Mouse (Mus musculus) urinary bladder, postnatal 4 days (tissue): Measurements from ENCODE around the gene Rfesd.

Source experiments
- DNase-seq, 2 experiments: peaks; one replicate each; pipeline ENCODE4 v3.0.0; 2021 to 2022; ENCODE audit warnings: low spot score in 2 of 2

Rfesd gene

GRCm38 (mm10) chr13:75981901-75982300 lies 36.6 kb downstream of the Rfesd start:
- DNase-seq, result no peak

- DNase-seq, result no peak
Measured at GRCm38 (mm10) chr13:75976649-75977048, 41.9 kb downstream of the Rfesd start.

- no peak for DNase-seq
Measured at GRCm38 (mm10) chr13:75976218-75976617, 42.3 kb downstream of the Rfesd start.

GRCm38 (mm10) chr13:75975629-75976028 lies 42.9 kb downstream of the Rfesd start:
- DNase-seq, result no peak

GRCm38 (mm10) chr13:75974481-75974880 lies 44.0 kb downstream of the Rfesd start:
- no peak for DNase-seq

GRCm38 (mm10) chr13:75966850-75967249 lies 51.7 kb downstream of the Rfesd start, which contains the start of gene Spata9:
TSS of gene Spata9 (plus strand) at chr13:75967150.
- no peak for DNase-seq

- no peak for DNase-seq
Measured at GRCm38 (mm10) chr13:75955357-75955992, 63.0 kb downstream of the Rfesd start.
